Comparison of ENCODE assay signal across 10 mouse cellular contexts in genomic region chr10:94823971-94824760, GRCm38 (mm10).
A peak's percentile ranks its signal among the peaks of the same experiment; 100 is the strongest.
DNase-seq lines count a peak whose midpoint lies in the region; ATAC-seq and TF ChIP-seq lines count a peak whose summit lies in the region.
"Had no signal": no experiment of that assay in that cellular context is flagged by ENCODE, and none has a peak within 500 bp of the region (broad histone marks: within the 10 kb centered on the region; RNA-seq: fewer than 3 reads in every experiment).

No protein-coding gene starts in this region.

- WGBS in heart, embryonic 12.5 days, result 67% methylated on average over 11 of the region's 11 CpGs
- 70% methylated on average over 11 of the region's 11 CpGs for WGBS in heart, adult 2 months
- WGBS in spleen, adult 2 months, result 49% methylated on average over 11 of the region's 11 CpGs
- 6% methylated on average over 11 of the region's 11 CpGs for WGBS in limb, embryonic 13.5 days
- 72% methylated on average over 11 of the region's 11 CpGs for whole genome bisulfite sequencing in liver, embryonic 11.5 days

- no peak overlapping the region for H3K4me3 ChIP-seq in heart, embryonic 12.5 days
- no peak overlapping the region for H3K4me3 ChIP-seq in heart, adult 2 months
- H3K4me3 ChIP-seq in spleen, adult 2 months (ENCODE audit: extremely low read depth, insufficient read depth, insufficient read length), result no peak overlapping the region
- no peak overlapping the region for H3K4me3 ChIP-seq in limb, embryonic 13.5 days
- no peak overlapping the region for H3K4me3 ChIP-seq in liver, embryonic 11.5 days (ENCODE audit: low read depth, low read length)
- H3K4me3 ChIP-seq: midbrain, embryonic 13.5 days had no signal

- 0 out of 2 replicates have a peak, but pooled peaks cover 3% of the 10 kb centered on the region for H3K36me3 ChIP-seq in heart, embryonic 12.5 days
- no peaks in the 10 kb centered on the region for H3K36me3 ChIP-seq in heart, adult 2 months (ENCODE audit: control insufficient read depth, insufficient read depth, low read length)
- H3K36me3 ChIP-seq in spleen, adult 2 months (ENCODE audit: control insufficient read depth, insufficient read depth, low read length), result peaks cover 4% of the 10 kb centered on the region; the same call in 1 of the 2 replicates
- H3K36me3 ChIP-seq in limb, embryonic 13.5 days, result no peaks in the 10 kb centered on the region
- H3K36me3 ChIP-seq in liver, embryonic 11.5 days (ENCODE audit: control insufficient read depth, insufficient read depth, low read length), result no peaks in the 10 kb centered on the region

- peaks cover 9% of the 10 kb centered on the region for H3K4me1 ChIP-seq in heart, embryonic 12.5 days (replicated peaks)
- H3K4me1 ChIP-seq in heart, adult 2 months (ENCODE audit: control insufficient read depth, insufficient read depth, low read length), result no peaks in the 10 kb centered on the region
- H3K4me1 ChIP-seq in spleen, adult 2 months (ENCODE audit: control insufficient read depth, insufficient read depth, insufficient read length), result peaks cover 30% of the 10 kb centered on the region; the same call in 1 of the 2 replicates
- peaks cover 64% of the 10 kb centered on the region for H3K4me1 ChIP-seq in limb, embryonic 13.5 days
- H3K4me1 ChIP-seq in liver, embryonic 11.5 days (replicated peaks; ENCODE audit: control insufficient read depth, insufficient read depth, low read length), result no peaks in the 10 kb centered on the region

- H3K27ac ChIP-seq in heart, embryonic 12.5 days (ENCODE audit: poor library complexity, severe bottlenecking), result 0 out of 2 replicates have a peak overlapping the region, but pooled peaks have one; percentile 2
- H3K27ac ChIP-seq in heart, adult 2 months, result no peak overlapping the region
- H3K27ac ChIP-seq in spleen, adult 2 months (ENCODE audit: insufficient read depth, low read length), result peak overlapping the region; percentile 17
- peak overlapping the region; percentile 85 for H3K27ac ChIP-seq in limb, embryonic 13.5 days
- H3K27ac ChIP-seq in liver, embryonic 11.5 days (ENCODE audit: low read depth, low read length), result no peak overlapping the region
- H3K27ac ChIP-seq: hindbrain, embryonic 14.5 days; midbrain, embryonic 13.5 days had no signal

- H3K4me2 ChIP-seq in heart, embryonic 12.5 days, result no peak overlapping the region
- H3K4me2 ChIP-seq in limb, embryonic 13.5 days (replicated peaks), result peak overlapping the region; percentile 51
- H3K4me2 ChIP-seq in liver, embryonic 11.5 days, result no peak overlapping the region
- H3K4me2 ChIP-seq: hindbrain, embryonic 14.5 days; midbrain, embryonic 13.5 days had no signal

- intact Hi-C loops in heart, adult 2 months (cut with DNase I), result loop anchor here (10.0 kb wide), 1 partner anchor 121 kb away; the partner anchor contains the start of gene Plxnc1

- no peak overlapping the region for H3K9ac ChIP-seq in heart, embryonic 12.5 days
- no peak overlapping the region for H3K9ac ChIP-seq in heart, adult 2 months (ENCODE audit: low read depth, low read length)
- H3K9ac ChIP-seq in limb, embryonic 13.5 days, result no peak overlapping the region
- H3K9ac ChIP-seq in liver, embryonic 11.5 days (ENCODE audit: low read depth, low read length), result no peak overlapping the region
- H3K9ac ChIP-seq: hindbrain, embryonic 14.5 days; midbrain, embryonic 13.5 days had no signal

- no peaks in the 10 kb centered on the region for H3K9me3 ChIP-seq in heart, embryonic 12.5 days (replicated peaks)
- no peaks in the 10 kb centered on the region for H3K9me3 ChIP-seq in limb, embryonic 13.5 days
- no peaks in the 10 kb centered on the region for H3K9me3 ChIP-seq in liver, embryonic 11.5 days (ENCODE audit: control insufficient read depth, low read length)
- H3K9me3 ChIP-seq: midbrain, embryonic 13.5 days had no signal

- TF ChIP-seq CTCF in heart, adult 2 months (IDR thresholded peaks at IDR 0.05), result no peak
- TF ChIP-seq CTCF in spleen, adult 2 months (IDR thresholded peaks at IDR 0.05; ENCODE audit: extremely low read depth, insufficient read depth, insufficient read length, insufficient replicate concordance), result no peak

- H3K27me3 ChIP-seq in heart, embryonic 12.5 days (replicated peaks), result no peaks in the 10 kb centered on the region
- H3K27me3 ChIP-seq in heart, adult 2 months (ENCODE audit: control insufficient read depth, insufficient read depth, low read length), result no peaks in the 10 kb centered on the region
- H3K27me3 ChIP-seq in spleen, adult 2 months (ENCODE audit: control insufficient read depth, insufficient read depth, low read length), result no peaks in the 10 kb centered on the region
- no peaks in the 10 kb centered on the region for H3K27me3 ChIP-seq in limb, embryonic 13.5 days
- no peaks in the 10 kb centered on the region for H3K27me3 ChIP-seq in liver, embryonic 11.5 days (replicated peaks; ENCODE audit: control insufficient read depth, insufficient read depth, low read length)
- H3K27me3 ChIP-seq: midbrain, embryonic 13.5 days had no signal

- ATAC-seq in heart, embryonic 12.5 days (ENCODE audit: insufficient number of reproducible peaks, low FRiP score), result no peak
- peak; percentile 74 for ATAC-seq in limb, embryonic 13.5 days (ENCODE audit: low FRiP score, low read depth)
- ATAC-seq in liver, embryonic 11.5 days (replicated peaks; ENCODE audit: low FRiP score), result no peak
- ATAC-seq: midbrain, embryonic 13.5 days had no signal

- no peak for TF ChIP-seq EP300 in heart, adult 2 months (IDR thresholded peaks at IDR 0.05; ENCODE audit: insufficient read depth, low read depth, low read length)

- DNase-seq in heart, adult 2 months, result no peak
- DNase-seq in spleen, adult 2 months (ENCODE audit: low read depth in 1 of 2, low spot score in 2 of 2), result no peak
- no peak for DNase-seq in spleen, adult 12 weeks (ENCODE audit: low spot score)
- no peak for DNase-seq in liver, embryonic 11.5 days (ENCODE audit: low spot score)
- no peak for DNase-seq in thymus, postnatal 0 days (ENCODE audit: low spot score)
- DNase-seq in kidney, adult 9 months, result no peak

- TF ChIP-seq POLR2A in heart, adult 2 months (IDR thresholded peaks at IDR 0.05; ENCODE audit: insufficient read depth, low read depth, low read length), result no peak
- TF ChIP-seq POLR2A in spleen, adult 2 months (IDR thresholded peaks at IDR 0.05; ENCODE audit: low read depth, low read length), result no peak

- no peaks in the 10 kb centered on the region for H3K79me2 ChIP-seq in heart, adult 2 months (replicated peaks; ENCODE audit: control insufficient read depth, insufficient read depth, low read length)

Comparison
In these comparisons a context has a peak if more than half of its experiments do, and no peak if none do; other contexts are left out.
1. H3K27ac ChIP-seq: peak in heart, embryonic 12.5 days (single experiment), spleen, adult 2 months (single experiment) and limb, embryonic 13.5 days (single experiment); none in heart, adult 2 months (single experiment) and liver, embryonic 11.5 days (single experiment).